Mouse (Mus musculus) heart, postnatal 0 days (tissue): Measurements from ENCODE around the gene Tbl1x. TPM values are rescaled to one million over a fixed set of nuclear protein-coding genes. Genes with fewer than 3 reads are reported as not detected.

ENCODE experiments used
- ATAC-seq: fragments of 200-750 bp; cut with Nextera tagmentation; 2 replicates; pipeline ENCODE4 v1.8.0; 2017; ENCODE audit warnings: low read depth, moderate number of reproducible peaks, moderate library complexity; ENCODE audit not compliant: insufficient read depth
- DNase-seq: peaks from one replicate; pipeline ENCODE4 v3.0.0-alpha.2; 2016; ENCODE audit warnings: low spot score
- H3K27ac ChIP-seq: fragments of 300-500 bp; sonication (generic); 2 replicates; pipeline ENCODE4 v1.5.1; 2014; ENCODE audit warnings: low read depth, mild to moderate bottlenecking
- H3K27me3 ChIP-seq: fragments of 300-500 bp; sonication (generic); 2 replicates; pipeline ENCODE4 v1.6.1; 2014; ENCODE audit warnings: low read length, mixed read lengths; ENCODE audit not compliant: control insufficient read depth, insufficient read depth
- H3K36me3 ChIP-seq: fragments of 300-500 bp; sonication (generic); replicated peaks from 2 replicates; pipeline ENCODE4 v1.6.1; 2014; ENCODE audit warnings: low read length, mixed read lengths; ENCODE audit not compliant: control insufficient read depth, insufficient read depth
- H3K4me1 ChIP-seq: fragments of 300-500 bp; sonication (generic); 2 replicates; pipeline ENCODE4 v1.6.1; 2014; ENCODE audit warnings: antibody characterized with exemption; ENCODE audit not compliant: control insufficient read depth, insufficient read depth
- H3K4me2 ChIP-seq: fragments of 300-500 bp; sonication (generic); 2 replicates; pipeline ENCODE4 v1.6.1; 2014; ENCODE audit warnings: low read depth, mild to moderate bottlenecking, low read length, moderate library complexity
- H3K4me3 ChIP-seq: fragments of 300-500 bp; sonication (generic); 2 replicates; pipeline ENCODE4 v1.5.1; 2014; ENCODE audit warnings: low read depth, low read length
- H3K9ac ChIP-seq: fragments of 300-500 bp; sonication (generic); replicated peaks from 2 replicates; pipeline ENCODE4 v1.6.1; 2014; ENCODE audit warnings: low read depth, low read length, mixed read lengths
- H3K9me3 ChIP-seq: fragments of 300-500 bp; sonication (generic); replicated peaks from 2 replicates; pipeline ENCODE4 v1.6.1; 2016; ENCODE audit warnings: low read length; ENCODE audit not compliant: control insufficient read depth
- CTCF ChIP-seq: IDR thresholded peaks from 2 replicates; pipeline ENCODE4 v1.5.1; 2016; ENCODE audit warnings: antibody characterized with exemption, control low read depth, low read depth
- EP300 ChIP-seq: IDR thresholded peaks from 2 replicates; pipeline ENCODE4 v1.6.1; 2016; ENCODE audit warnings: antibody characterized with exemption, low read depth
- WGBS: fragments of 180-500 bp; shearing (Covaris S2); extraction: QIAGEN DNeasy Blood & Tissue Kit; methylation state at CpG from one replicate; pipeline ENCODE4 v1.1.7; 2014; 5-methylcytosine and 5-hydroxymethylcytosine counted together
- polyA plus RNA-seq: library from polyadenylated mRNA; unstranded; fragments of >200 nt; fragmentation: Nextera tagmentation; extraction: Ambion mirVana; gene quantifications from 2 replicates; pipeline ENCODE4 v1.2.1, GENCODE M21; 2015
- total RNA-seq: library from RNA; depleted of rRNA; stranded (reverse); fragments of >200 nt; gene quantifications from 2 replicates; pipeline ENCODE4 v1.2.3, GENCODE M21; 2014; ENCODE audit warnings: low replicate concordance

Gene Tbl1x
- total and polyA plus RNA-seq, 2 experiments from 2014 or later, result 34.1 to 64.4 TPM

GRCm38 (mm10) chrX:77611938-77612337, 101.1 kb downstream of the Tbl1x start:
- no peaks in the 10 kb centered on the region; the same call in 1 of the 2 replicates for H3K4me1 ChIP-seq
- WGBS, result 47% methylated on average over 3 of the region's 3 CpGs
- TF ChIP-seq CTCF, result no peak
- TF ChIP-seq EP300, result no peak

GRCm38 (mm10) chrX:77613041-77613440, 102.2 kb downstream of the Tbl1x start:
- Histone ChIP-seq H3K36me3 (no peaks in the 10 kb centered on the region), H3K27ac (no peak overlapping the region), H3K4me1 (no peaks in the 10 kb centered on the region; the same call in 1 of the 2 replicates), H3K4me3 (no peak overlapping the region), H3K4me2 (no peak overlapping the region), H3K27me3 (no peaks in the 10 kb centered on the region), H3K9me3 (no peaks in the 10 kb centered on the region), H3K9ac (no peak overlapping the region)
- 95% methylated on average over 1 of the region's 1 CpGs for WGBS
- TF ChIP-seq CTCF, result no peak
- no peak for TF ChIP-seq EP300
- no peak for ATAC-seq
- DNase-seq, result no peak

More at GRCm38 (mm10) chrX:77611938-77612337, 101.1 kb downstream of the Tbl1x start:
- H3K36me3 ChIP-seq, result no peaks in the 10 kb centered on the region
- no peak overlapping the region for H3K4me2 ChIP-seq
- H3K27me3 ChIP-seq, result no peaks in the 10 kb centered on the region
- H3K9me3 ChIP-seq, result no peaks in the 10 kb centered on the region
- H3K27ac ChIP-seq, result 0 out of 2 replicates have a peak overlapping the region, but pooled peaks have one; percentile 15
- ATAC-seq, result no peak
- H3K4me3 ChIP-seq, result no peak overlapping the region
- no peak overlapping the region for H3K9ac ChIP-seq
- no peak for DNase-seq

- TF ChIP-seq CTCF (no peak), EP300 (no peak)
- no peaks in the 10 kb centered on the region for H3K9me3 ChIP-seq
- WGBS, result 36% methylated on average over 4 of the region's 4 CpGs
- H3K4me2 ChIP-seq, result no peak overlapping the region
- DNase-seq, result no peak
- H3K36me3 ChIP-seq, result no peaks in the 10 kb centered on the region
- H3K4me1 ChIP-seq, result no peaks in the 10 kb centered on the region; the same call in 1 of the 2 replicates
- H3K9ac ChIP-seq, result no peak overlapping the region
- no peak for ATAC-seq
- peak overlapping the region; percentile 78 for H3K27ac ChIP-seq
- no peak overlapping the region for H3K4me3 ChIP-seq
- H3K27me3 ChIP-seq, result no peaks in the 10 kb centered on the region
Observed at GRCm38 (mm10) chrX:77615735-77616293, 105.0 kb downstream of the Tbl1x start.

GRCm38 (mm10) chrX:77617368-77618144, 106.7 kb downstream of the Tbl1x start:
- Histone ChIP-seq H3K36me3 (no peaks in the 10 kb centered on the region), H3K9me3 (no peaks in the 10 kb centered on the region), H3K4me3 (no peak overlapping the region), H3K4me1 (no peaks in the 10 kb centered on the region; the same call in 1 of the 2 replicates), H3K27ac (peak overlapping the region; percentile 78), H3K27me3 (no peaks in the 10 kb centered on the region), H3K9ac (no peak overlapping the region), H3K4me2 (no peak overlapping the region)
- DNase-seq (peak; percentile 45), ATAC-seq (peak; percentile 63; the same call in 1 of the 2 replicates)
- WGBS, result 30% methylated on average over 6 of the region's 6 CpGs
- no peak for TF ChIP-seq EP300
- TF ChIP-seq CTCF, result no peak

GRCm38 (mm10) chrX:77630439-77630838, 119.6 kb downstream of the Tbl1x start:
- no peak for DNase-seq
- Histone ChIP-seq H3K9ac (no peak overlapping the region), H3K4me2 (no peak overlapping the region), H3K27me3 (no peaks in the 10 kb centered on the region), H3K9me3 (no peaks in the 10 kb centered on the region), H3K27ac (no peak overlapping the region), H3K36me3 (no peaks in the 10 kb centered on the region), H3K4me3 (no peak overlapping the region), H3K4me1 (no peaks in the 10 kb centered on the region)
- no peak for TF ChIP-seq EP300
- TF ChIP-seq CTCF, result no peak
- ATAC-seq, result no peak
- 70% methylated on average over 2 of the region's 2 CpGs for WGBS
